Mouse (Mus musculus) intestine, embryonic 14.5 days (tissue): ENCODE measurements at regions not wholly inside any gene's neighbourhood (a gene's known extent, or its start where the extent isn't known, plus 50 kb on each side); places are given as distances from the start of the nearest gene placed in this dataset.

Experiments
- ATAC-seq: fragments of 200-750 bp; cut with Nextera tagmentation; replicated peaks from 2 replicates; pipeline ENCODE4 v1.8.0; 2017; ENCODE audit warnings: low read depth, moderate number of reproducible peaks, moderate TSS enrichment, moderate library complexity; ENCODE audit not compliant: low FRiP score, low TSS enrichment
- DNase-seq: peaks from one replicate; pipeline ENCODE4 v3.0.0-alpha.2; 2018; ENCODE audit warnings: low spot score
- H3K27ac ChIP-seq: fragments of 300-500 bp; sonication (generic); 2 replicates; pipeline ENCODE4 v1.5.1; 2014; ENCODE audit warnings: low read depth, mild to moderate bottlenecking, control low read depth
- H3K27me3 ChIP-seq: fragments of 300-500 bp; sonication (generic); replicated peaks from 2 replicates; pipeline ENCODE4 v1.6.1; 2014; ENCODE audit warnings: low read length, control low read depth; ENCODE audit not compliant: control insufficient read depth, insufficient read depth
- H3K36me3 ChIP-seq: fragments of 300-500 bp; sonication (generic); 2 replicates; pipeline ENCODE4 v1.6.1; 2014; ENCODE audit warnings: low read length, control low read depth; ENCODE audit not compliant: control insufficient read depth, insufficient read depth
- H3K4me1 ChIP-seq: fragments of 300-500 bp; sonication (generic); replicated peaks from 2 replicates; pipeline ENCODE4 v1.6.1; 2014; ENCODE audit warnings: low read length, control low read depth, mixed read lengths; ENCODE audit not compliant: control insufficient read depth, insufficient read depth
- H3K4me2 ChIP-seq: fragments of 300-500 bp; sonication (generic); 2 replicates; pipeline ENCODE4 v1.6.1; 2014; ENCODE audit warnings: low read length
- H3K4me3 ChIP-seq: fragments of 300-500 bp; sonication (generic); 2 replicates; pipeline ENCODE4 v1.5.1; 2014; ENCODE audit warnings: low read depth, low read length, control low read depth, mixed read lengths
- H3K9ac ChIP-seq: fragments of 300-500 bp; sonication (generic); 2 replicates; pipeline ENCODE4 v1.6.1; 2014; ENCODE audit warnings: mild to moderate bottlenecking, low read length
- H3K9me3 ChIP-seq: fragments of 300-500 bp; sonication (generic); 2 replicates; pipeline ENCODE4 v1.6.1; 2016; ENCODE audit warnings: low read length, control low read depth; ENCODE audit not compliant: control insufficient read depth
- WGBS: fragments of 180-500 bp; shearing (Covaris S2); extraction: QIAGEN DNeasy Blood & Tissue Kit; methylation state at CpG from one replicate; pipeline ENCODE4 v1.1.7; 2014; 5-methylcytosine and 5-hydroxymethylcytosine counted together

DNA sequence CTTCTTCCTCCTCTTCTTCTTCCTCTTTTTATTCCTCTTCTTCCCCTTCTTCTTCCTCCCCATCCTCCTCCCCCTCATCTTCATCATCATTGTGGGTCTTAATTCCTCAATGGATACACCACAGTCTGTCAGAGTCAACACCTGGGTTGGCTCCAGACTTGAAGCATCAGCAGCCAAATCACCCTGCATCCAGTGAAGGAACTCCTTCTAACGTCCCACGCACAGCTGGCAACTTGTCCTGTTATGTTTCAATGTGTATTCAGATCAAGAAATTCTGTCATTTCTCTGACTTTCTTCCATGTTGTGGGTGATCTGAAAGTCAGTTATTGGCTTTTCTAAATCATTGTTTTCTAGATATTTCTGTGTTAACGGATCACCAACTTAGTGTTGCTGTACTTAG, 312.9 kb downstream of the Ptpru start:
- DNase-seq = no peak
- Histone ChIP-seq H3K9me3 (no peaks in the 10 kb centered on the region), H3K9ac (no peak overlapping the region), H3K27ac (no peak overlapping the region), H3K36me3 (no peaks in the 10 kb centered on the region), H3K4me1 (no peaks in the 10 kb centered on the region), H3K27me3 (no peaks in the 10 kb centered on the region), H3K4me2 (no peak overlapping the region), H3K4me3 (no peak overlapping the region)
- no peak for ATAC-seq
- 77% methylated on average over 3 of the region's 3 CpGs for WGBS

DNA sequence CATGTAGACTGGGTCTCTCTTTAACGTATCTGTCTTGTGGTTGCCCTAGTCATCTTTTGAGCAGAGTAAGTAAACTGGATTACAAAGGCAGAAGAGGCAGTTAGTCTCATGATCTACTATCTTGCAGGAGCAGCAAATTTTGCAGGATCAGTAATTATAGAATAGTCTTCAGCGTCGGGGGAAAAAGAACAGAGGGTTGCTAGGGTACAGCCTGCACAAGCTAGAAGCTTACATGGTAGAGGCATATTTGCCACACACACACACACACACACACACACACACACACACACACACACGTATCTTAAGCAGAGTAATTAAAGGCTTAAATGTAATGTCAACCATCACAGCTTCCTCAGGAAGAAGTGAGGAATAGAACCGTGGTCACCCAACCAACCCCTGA, 307.6 kb downstream of the Ptpru start:
- H3K4me2 ChIP-seq = no peak overlapping the region
- no peak overlapping the region for H3K9ac ChIP-seq
- no peak for DNase-seq
- H3K27ac ChIP-seq = no peak overlapping the region
- H3K4me1 ChIP-seq = no peaks in the 10 kb centered on the region
- H3K27me3 ChIP-seq = no peaks in the 10 kb centered on the region
- H3K36me3 ChIP-seq = no peaks in the 10 kb centered on the region
- H3K9me3 ChIP-seq = no peaks in the 10 kb centered on the region
- WGBS = 65% methylated on average over 5 of the region's 5 CpGs
- ATAC-seq = no peak
- H3K4me3 ChIP-seq = no peak overlapping the region

DNA sequence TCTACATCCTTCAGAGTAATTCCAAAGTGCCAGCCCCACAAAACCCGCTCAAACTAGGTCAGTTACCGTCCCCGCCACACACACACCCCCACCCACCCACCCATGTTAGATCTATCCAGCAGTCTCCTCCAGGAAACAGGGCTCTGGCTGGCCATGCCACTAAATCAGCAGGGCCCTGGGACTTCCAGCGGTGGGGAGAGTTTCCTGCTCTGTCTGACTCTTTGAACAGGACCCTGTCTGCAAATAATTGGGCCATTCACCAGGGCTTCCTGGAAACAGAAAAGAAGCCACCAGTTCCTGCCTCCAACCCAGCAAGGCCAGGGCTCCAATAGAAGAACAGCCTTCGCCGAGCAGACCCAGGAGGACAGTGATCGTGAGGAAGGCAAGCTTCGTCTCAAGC, 307.1 kb downstream of the Ptpru start:
- Histone ChIP-seq H3K27me3 (no peaks in the 10 kb centered on the region), H3K9ac (no peak overlapping the region), H3K36me3 (no peaks in the 10 kb centered on the region), H3K4me1 (no peaks in the 10 kb centered on the region), H3K4me3 (no peak overlapping the region), H3K4me2 (no peak overlapping the region), H3K9me3 (no peaks in the 10 kb centered on the region), H3K27ac (no peak overlapping the region)
- ATAC-seq = no peak
- 75% methylated on average over 8 of the region's 8 CpGs for WGBS
- no peak for DNase-seq

DNA sequence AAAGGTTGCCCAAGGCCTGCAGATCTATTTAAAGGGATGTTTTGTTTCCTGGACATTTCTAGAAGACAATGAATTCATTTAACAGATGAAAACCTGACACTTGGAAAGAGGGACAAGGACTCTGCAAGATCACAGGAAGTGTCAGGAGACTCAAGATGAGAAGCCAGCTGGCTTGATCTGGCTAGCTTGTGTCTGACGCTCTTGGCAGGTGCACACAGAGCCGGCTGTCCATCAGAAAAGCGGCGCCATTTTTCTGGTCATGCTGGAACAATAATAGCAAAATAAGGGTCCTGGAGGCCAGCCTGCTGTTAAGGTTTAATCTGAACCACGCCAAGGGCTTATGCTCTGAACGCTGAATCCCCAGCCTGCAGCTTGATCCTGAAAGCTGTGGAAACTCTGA, 303.3 kb downstream of the Ptpru start:
- no peak overlapping the region for H3K4me3 ChIP-seq
- no peak overlapping the region for H3K9ac ChIP-seq
- no peaks in the 10 kb centered on the region for H3K27me3 ChIP-seq
- 82% methylated on average over 6 of the region's 6 CpGs for WGBS
- no peak overlapping the region for H3K27ac ChIP-seq
- no peaks in the 10 kb centered on the region for H3K9me3 ChIP-seq
- DNase-seq = no peak
- ATAC-seq = no peak
- H3K4me1 ChIP-seq = 0 out of 2 replicates have a peak, but pooled peaks cover 8% of the 10 kb centered on the region
- H3K4me2 ChIP-seq = no peak overlapping the region
- H3K36me3 ChIP-seq = no peaks in the 10 kb centered on the region

DNA sequence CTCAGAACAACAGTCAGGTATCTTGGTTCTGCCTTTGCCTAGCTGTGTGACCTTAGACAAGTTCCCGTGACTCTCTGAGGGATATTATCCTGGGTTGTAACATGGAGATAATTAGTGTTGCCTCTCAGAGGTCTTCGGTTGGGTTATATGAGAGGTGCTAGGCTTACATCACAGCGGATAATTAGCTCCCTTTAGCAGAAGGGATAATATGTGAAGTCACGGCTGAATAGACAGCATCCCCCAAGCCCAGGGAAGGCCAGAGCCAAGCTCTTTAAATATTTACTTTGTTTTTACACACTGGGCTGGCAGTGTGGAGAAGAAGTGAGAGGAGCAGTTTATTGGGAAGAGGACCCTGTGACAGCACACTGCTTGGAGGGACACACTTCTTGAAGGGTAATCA, 299.9 kb downstream of the Ptpru start:
- Histone ChIP-seq H3K27me3 (no peaks in the 10 kb centered on the region), H3K4me1 (0 out of 2 replicates have a peak, but pooled peaks cover 8% of the 10 kb centered on the region), H3K9me3 (no peaks in the 10 kb centered on the region), H3K4me3 (no peak overlapping the region), H3K9ac (no peak overlapping the region), H3K4me2 (no peak overlapping the region), H3K27ac (no peak overlapping the region), H3K36me3 (no peaks in the 10 kb centered on the region)
- 44% methylated on average over 4 of the region's 4 CpGs for WGBS
- DNase-seq (no peak), ATAC-seq (no peak)

DNA sequence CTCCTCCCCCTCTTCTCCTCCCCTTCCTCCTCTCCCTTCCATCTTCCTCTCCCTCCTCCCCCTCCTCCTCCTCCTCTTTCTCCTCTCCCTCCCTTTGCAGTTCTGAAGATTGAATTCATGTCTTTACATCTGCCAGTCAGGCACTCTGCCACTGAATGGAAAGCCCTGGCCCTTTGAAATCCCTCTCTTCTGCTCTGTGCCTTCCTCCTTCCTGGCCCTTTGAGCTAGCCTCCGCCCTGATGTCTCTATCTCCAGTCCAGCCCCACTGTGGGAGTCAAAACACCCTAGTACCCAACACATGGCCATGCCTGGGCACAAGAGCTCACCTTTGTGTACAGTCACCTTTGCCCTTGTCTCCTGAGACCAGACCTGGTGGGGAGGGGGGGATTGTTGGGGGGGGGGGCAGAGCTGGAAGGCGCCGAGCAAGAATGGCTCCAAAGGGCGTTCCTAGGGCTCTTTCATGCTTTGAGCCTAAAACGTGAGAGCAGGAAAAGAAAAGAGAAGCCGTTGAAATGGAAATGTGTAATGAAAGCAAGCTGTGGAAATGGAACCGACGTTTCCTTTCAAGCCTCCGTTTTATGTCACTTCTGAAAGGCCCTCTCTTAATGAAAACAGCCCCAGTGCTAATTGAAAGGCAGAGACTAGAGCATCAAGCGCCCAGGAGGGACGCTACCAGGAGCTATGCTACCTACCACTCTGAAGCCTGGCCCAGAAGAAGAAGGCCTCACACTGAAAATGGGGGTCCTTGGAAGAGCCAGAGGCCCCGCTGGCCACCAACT, 291.5 kb downstream of the Ptpru start:
- Histone ChIP-seq H3K4me3 (no peak overlapping the region), H3K27me3 (no peaks in the 10 kb centered on the region), H3K9me3 (no peaks in the 10 kb centered on the region), H3K36me3 (no peaks in the 10 kb centered on the region), H3K4me1 (no peaks in the 10 kb centered on the region), H3K9ac (no peak overlapping the region), H3K27ac (no peak overlapping the region), H3K4me2 (no peak overlapping the region)
- WGBS = 77% methylated on average over 12 of the region's 12 CpGs
- DNase-seq (no peak), ATAC-seq (no peak)

DNA sequence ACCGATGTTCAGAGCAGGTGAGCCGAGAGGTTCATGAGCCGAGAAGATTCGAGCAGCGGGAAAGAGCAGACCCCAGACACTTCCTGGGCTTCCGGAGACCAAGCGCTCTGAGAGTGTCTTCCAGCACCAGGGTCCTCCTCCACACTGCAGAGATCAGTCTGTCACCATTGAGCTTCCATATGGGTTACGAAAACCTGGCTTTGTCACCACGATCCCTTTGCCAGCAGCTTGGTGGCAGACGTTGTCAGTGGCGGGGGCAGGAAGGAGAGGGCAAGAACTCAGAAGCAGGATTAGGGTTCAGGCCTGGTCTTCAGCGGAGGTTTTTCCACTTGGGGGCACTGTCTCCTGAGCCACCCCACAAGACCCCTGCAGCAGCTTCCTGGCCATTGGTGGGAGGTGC, 288.5 kb downstream of the Ptpru start:
- Histone ChIP-seq H3K27ac (no peak overlapping the region), H3K9ac (no peak overlapping the region), H3K4me2 (no peak overlapping the region), H3K4me3 (no peak overlapping the region), H3K4me1 (no peaks in the 10 kb centered on the region), H3K36me3 (no peaks in the 10 kb centered on the region), H3K9me3 (no peaks in the 10 kb centered on the region), H3K27me3 (no peaks in the 10 kb centered on the region)
- DNase-seq (no peak), ATAC-seq (no peak)
- WGBS = 80% methylated on average over 12 of the region's 12 CpGs

DNA sequence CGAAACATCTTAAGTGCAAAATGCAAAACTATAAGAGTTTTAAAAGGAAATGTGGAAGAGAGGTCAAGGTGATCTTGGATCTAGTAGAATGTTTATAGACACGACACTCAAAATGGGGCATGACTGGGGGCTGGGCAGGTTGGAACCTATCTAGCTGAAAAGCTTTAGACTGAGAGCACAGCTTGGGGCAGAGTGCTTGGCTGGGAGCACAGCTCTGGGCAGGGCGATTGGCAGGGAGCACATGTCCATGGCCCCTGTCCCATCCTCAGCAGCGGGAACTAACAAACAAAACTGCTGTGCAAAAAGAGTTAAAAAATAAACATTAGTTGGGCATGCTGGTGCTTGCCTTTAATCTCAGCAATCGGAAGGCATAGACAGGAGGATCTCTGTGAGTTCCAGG, 279.6 kb downstream of the Ptpru start:
- H3K9ac ChIP-seq = no peak overlapping the region
- WGBS = 66% methylated on average over 5 of the region's 5 CpGs
- no peak overlapping the region for H3K4me3 ChIP-seq
- no peak overlapping the region for H3K27ac ChIP-seq
- DNase-seq (no peak), ATAC-seq (no peak)
- H3K4me1 ChIP-seq = no peaks in the 10 kb centered on the region
- no peaks in the 10 kb centered on the region for H3K27me3 ChIP-seq
- no peak overlapping the region for H3K4me2 ChIP-seq
- H3K9me3 ChIP-seq = peaks cover 2% of the 10 kb centered on the region; the same call in 1 of the 2 replicates
- H3K36me3 ChIP-seq = no peaks in the 10 kb centered on the region

DNA sequence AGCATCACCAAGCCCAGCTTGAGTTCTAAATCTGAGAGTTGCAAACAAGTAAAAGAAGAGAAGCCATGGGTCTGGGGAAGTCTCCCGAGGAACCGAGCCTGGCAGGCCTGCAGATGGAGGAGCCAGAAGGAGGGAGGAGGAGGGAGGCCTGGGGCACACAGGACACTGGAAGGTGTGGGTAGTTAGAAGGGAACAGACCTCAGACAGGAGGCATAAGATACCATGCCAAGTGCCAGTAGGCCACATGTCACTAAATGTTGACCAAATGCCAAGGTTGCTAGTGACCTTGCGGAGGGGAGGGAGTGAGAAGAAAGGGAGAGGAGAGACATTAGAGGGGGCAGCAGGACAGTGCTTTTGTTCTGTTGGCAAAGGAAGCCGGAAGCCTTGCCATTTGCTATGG, 274.2 kb downstream of the Ptpru start:
- H3K4me1 ChIP-seq = no peaks in the 10 kb centered on the region
- ATAC-seq (no peak), DNase-seq (no peak)
- no peaks in the 10 kb centered on the region for H3K36me3 ChIP-seq
- H3K27ac ChIP-seq = no peak overlapping the region
- 65% methylated on average over 4 of the region's 4 CpGs for WGBS
- H3K27me3 ChIP-seq = no peaks in the 10 kb centered on the region
- no peak overlapping the region for H3K4me3 ChIP-seq
- no peak overlapping the region for H3K9ac ChIP-seq
- H3K4me2 ChIP-seq = no peak overlapping the region
- peaks cover 2% of the 10 kb centered on the region; the same call in 1 of the 2 replicates for H3K9me3 ChIP-seq
